Mouse (Mus musculus) embryonic facial prominence, embryonic 11.5 days (tissue): ENCODE results near the gene Mllt11. TPM values are rescaled to one million over a fixed set of nuclear protein-coding genes. Genes with fewer than 3 reads are reported as not detected.

Experiments
- ATAC-seq: fragments of 200-750 bp; cut with Nextera tagmentation; replicated peaks from 2 replicates; pipeline ENCODE4 v1.8.0; 2017; ENCODE audit warnings: low read depth; ENCODE audit not compliant: insufficient number of reproducible peaks, low FRiP score, low TSS enrichment
- DNase-seq: peaks from one replicate; pipeline ENCODE4 v3.0.0-alpha.2; 2015; ENCODE audit warnings: low spot score
- H3K27ac ChIP-seq: fragments of 300-500 bp; sonication (generic); replicated peaks from 2 replicates; pipeline ENCODE4 v1.5.1; 2014; ENCODE audit warnings: mild to moderate bottlenecking, low read depth, low read length, control low read depth
- H3K27me3 ChIP-seq: fragments of 300-500 bp; sonication (generic); 2 replicates; pipeline ENCODE4 v1.6.1; 2014; ENCODE audit warnings: mild to moderate bottlenecking, low read length, moderate library complexity, mixed read lengths; ENCODE audit not compliant: control insufficient read depth, insufficient read depth
- H3K36me3 ChIP-seq: fragments of 300-500 bp; sonication (generic); replicated peaks from 2 replicates; pipeline ENCODE4 v1.6.1; 2014; ENCODE audit warnings: low read depth, mild to moderate bottlenecking, low read length, moderate library complexity, mixed read lengths; ENCODE audit not compliant: control insufficient read depth, insufficient read depth
- H3K4me1 ChIP-seq: fragments of 300-500 bp; sonication (generic); 2 replicates; pipeline ENCODE4 v1.6.1; 2014; ENCODE audit warnings: low read length, mixed read lengths; ENCODE audit not compliant: control insufficient read depth, insufficient read depth
- H3K4me2 ChIP-seq: fragments of 300-500 bp; sonication (generic); 2 replicates; pipeline ENCODE4 v1.6.1; 2014; ENCODE audit warnings: low read depth, mild to moderate bottlenecking, control low read depth, low read length, moderate library complexity
- H3K4me3 ChIP-seq: fragments of 300-500 bp; sonication (generic); 2 replicates; pipeline ENCODE4 v1.5.1; 2014; ENCODE audit warnings: low read depth, low read length, control low read depth
- H3K9ac ChIP-seq: fragments of 300-500 bp; sonication (generic); replicated peaks from 2 replicates; pipeline ENCODE4 v1.6.1; 2014; ENCODE audit warnings: mild to moderate bottlenecking, control low read depth, low read length
- H3K9me3 ChIP-seq: fragments of 300-500 bp; sonication (generic); replicated peaks from 2 replicates; pipeline ENCODE4 v1.6.1; 2016; ENCODE audit warnings: mild to moderate bottlenecking, low read length, inconsistent platforms, mixed read lengths; ENCODE audit not compliant: control insufficient read depth
- WGBS: fragments of 180-500 bp; shearing (Covaris S2); extraction: QIAGEN DNeasy Blood & Tissue Kit; methylation state at CpG from one replicate; pipeline ENCODE4 v1.1.7; 2014; 5-methylcytosine and 5-hydroxymethylcytosine counted together
- polyA plus RNA-seq: library from polyadenylated mRNA; unstranded; fragments of >200 nt; fragmentation: Nextera tagmentation; extraction: Ambion mirVana; gene quantifications from 2 replicates; pipeline ENCODE4 v1.2.1, GENCODE M21; 2014

The Mllt11 gene
- 52.9 and 56.9 TPM in 2 replicates for polyA plus RNA-seq

- WGBS: 83% methylated on average over 13 of the region's 13 CpGs
- Histone ChIP-seq H3K4me3 (peak within 1 kb of the TSS; percentile 5; the same call in 1 of the 2 replicates), H3K4me2 (peak within 1 kb of the TSS; percentile 89), H3K27ac (no peak within 1 kb of the TSS), H3K9ac (peak within 1 kb of the TSS; percentile 22; the same call in 1 of the 2 replicates), H3K4me1 (peaks cover 4% of the 10 kb centered on the region), H3K9me3 (no peaks in the 10 kb centered on the region), H3K36me3 (peaks cover 4% of the 10 kb centered on the region; the same call in 1 of the 2 replicates), H3K27me3 (no peaks in the 10 kb centered on the region)
- ATAC-seq (no peak), DNase-seq (no peak)
Measured at GRCm38 (mm10) chr3:95231298-95232221, at the start of gene Mllt11. Mllt11 (minus strand) TSS chr3:95232171.

GRCm38 (mm10) chr3:95281216-95282126 is 49.5 kb upstream of the Mllt11 start, which contains the start of the genes Mindy1 and Prune1:
Mindy1 (plus strand) TSS chr3:95281345.
Prune1 (minus strand) TSS chr3:95282076.
- H3K4me3 ChIP-seq: peak within 1 kb of the TSS; percentile 76
- H3K27me3 ChIP-seq: no peaks in the 10 kb centered on the region
- peak; percentile 88 for ATAC-seq
- H3K9me3 ChIP-seq: no peaks in the 10 kb centered on the region
- H3K9ac ChIP-seq: peak within 1 kb of the TSS; percentile 87
- peak; percentile 99 for DNase-seq
- under 1% methylated on average over 51 of the region's 53 CpGs for WGBS
- H3K36me3 ChIP-seq: no peaks in the 10 kb centered on the region
- H3K27ac ChIP-seq: peak within 1 kb of the TSS; percentile 90
- H3K4me1 ChIP-seq: peaks cover 2% of the 10 kb centered on the region
- H3K4me2 ChIP-seq: peak within 1 kb of the TSS; percentile 87

DNA sequence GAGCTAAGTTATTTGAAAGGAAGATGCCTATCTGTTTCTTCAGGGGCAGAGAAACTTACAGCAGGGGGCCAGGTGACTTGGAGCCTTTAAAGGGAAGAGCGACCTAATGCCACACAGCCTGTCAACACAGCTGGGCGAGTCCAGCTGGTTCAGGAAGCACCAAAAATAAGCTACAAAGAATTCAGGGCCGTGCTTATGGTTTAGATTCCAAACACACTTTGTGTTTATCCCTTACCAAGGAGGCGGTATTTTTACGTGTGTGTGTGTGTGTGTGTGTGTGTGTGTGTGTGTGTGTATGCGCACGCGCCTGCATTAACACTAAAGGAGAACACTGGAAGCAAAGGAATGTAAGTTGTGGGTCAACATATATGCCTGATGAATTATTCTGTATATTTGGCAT is 48.8 kb upstream of the Mllt11 start:
- peak overlapping the region; percentile 76 for H3K4me3 ChIP-seq
- 24% methylated on average over 8 of the region's 8 CpGs for WGBS
- ATAC-seq (no peak), DNase-seq (peak; percentile 23)
- peaks cover 2% of the 10 kb centered on the region for H3K4me1 ChIP-seq
- peak overlapping the region; percentile 62 for H3K4me2 ChIP-seq
- H3K9me3 ChIP-seq: no peaks in the 10 kb centered on the region
- no peaks in the 10 kb centered on the region for H3K36me3 ChIP-seq
- H3K27ac ChIP-seq: no peak overlapping the region
- H3K9ac ChIP-seq: peak overlapping the region; percentile 87
- H3K27me3 ChIP-seq: no peaks in the 10 kb centered on the region

- Histone ChIP-seq H3K9ac (no peak overlapping the region), H3K4me2 (no peak overlapping the region), H3K27me3 (no peaks in the 10 kb centered on the region), H3K4me1 (no peaks in the 10 kb centered on the region; the same call in 1 of the 2 replicates), H3K4me3 (no peak overlapping the region), H3K36me3 (no peaks in the 10 kb centered on the region), H3K9me3 (no peaks in the 10 kb centered on the region), H3K27ac (no peak overlapping the region)
- WGBS: 94% methylated on average over 1 of the region's 1 CpGs
- no peak for DNase-seq
- no peak for ATAC-seq
Measured at GRCm38 (mm10) chr3:95277149-95277551, 45.2 kb upstream of the Mllt11 start.

DNA sequence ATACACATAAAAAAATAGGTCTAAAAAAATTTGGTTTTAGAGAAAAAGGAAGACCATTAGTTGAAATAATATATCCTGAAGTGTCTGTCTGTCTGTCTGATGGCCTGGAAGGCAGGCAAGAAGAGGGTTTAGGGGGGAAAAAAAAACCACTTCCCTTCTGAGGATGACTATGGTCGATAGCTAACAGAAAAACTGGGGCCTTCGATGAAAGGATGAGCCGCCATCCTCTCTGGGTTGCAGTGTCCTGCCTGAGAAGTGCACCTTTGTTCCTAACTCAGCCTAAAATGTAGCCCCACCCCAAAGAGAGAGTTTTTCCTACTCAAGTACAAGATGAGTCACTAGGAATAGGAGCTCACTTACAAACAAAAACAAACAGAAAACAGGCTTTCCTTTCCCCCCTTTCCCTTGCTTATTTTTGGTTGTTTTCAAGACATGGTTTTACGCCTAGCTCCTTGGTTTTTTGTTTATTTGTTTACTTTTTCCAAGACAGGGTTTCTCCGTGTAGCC is 44.5 kb upstream of the Mllt11 start:
- Histone ChIP-seq H3K9ac (no peak overlapping the region), H3K4me2 (no peak overlapping the region), H3K36me3 (no peaks in the 10 kb centered on the region), H3K27ac (no peak overlapping the region), H3K9me3 (no peaks in the 10 kb centered on the region), H3K4me3 (no peak overlapping the region), H3K27me3 (no peaks in the 10 kb centered on the region), H3K4me1 (no peaks in the 10 kb centered on the region; the same call in 1 of the 2 replicates)
- no peak for DNase-seq
- 74% methylated on average over 5 of the region's 5 CpGs for WGBS
- no peak for ATAC-seq

- WGBS: 71% methylated on average over 6 of the region's 6 CpGs
- Histone ChIP-seq H3K9ac (no peak overlapping the region), H3K27me3 (no peaks in the 10 kb centered on the region), H3K4me1 (no peaks in the 10 kb centered on the region), H3K27ac (no peak overlapping the region), H3K36me3 (no peaks in the 10 kb centered on the region), H3K9me3 (no peaks in the 10 kb centered on the region), H3K4me3 (no peak overlapping the region), H3K4me2 (no peak overlapping the region)
- ATAC-seq (no peak), DNase-seq (no peak)
Measured at GRCm38 (mm10) chr3:95275161-95275560, 43.2 kb upstream of the Mllt11 start.

DNA sequence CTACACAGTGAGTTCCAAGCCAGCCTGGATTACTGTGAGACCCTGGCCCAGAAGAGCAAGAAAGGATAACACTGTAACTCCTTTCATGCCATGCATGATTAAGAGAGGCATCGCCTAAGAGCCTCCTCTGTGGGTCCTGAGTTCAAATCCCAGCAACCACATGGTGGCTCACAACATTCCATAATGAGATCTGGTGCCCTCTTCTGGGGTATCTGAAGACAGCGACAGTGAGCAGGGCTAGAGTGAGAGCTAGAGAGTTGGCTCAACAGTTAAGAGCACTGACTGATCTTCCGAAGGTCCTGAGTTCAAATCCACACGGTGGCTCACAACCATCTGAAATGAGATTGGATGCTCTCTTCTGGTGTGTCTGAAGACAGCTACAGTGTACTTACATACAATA is 42.5 kb upstream of the Mllt11 start:
- no peak overlapping the region for H3K27ac ChIP-seq
- H3K36me3 ChIP-seq: no peaks in the 10 kb centered on the region; the same call in 1 of the 2 replicates
- no peaks in the 10 kb centered on the region for H3K4me1 ChIP-seq
- no peaks in the 10 kb centered on the region for H3K9me3 ChIP-seq
- ATAC-seq: no peak
- WGBS: 91% methylated on average over 4 of the region's 4 CpGs
- no peak overlapping the region for H3K4me2 ChIP-seq
- no peaks in the 10 kb centered on the region for H3K27me3 ChIP-seq
- DNase-seq: no peak
- H3K4me3 ChIP-seq: no peak overlapping the region
- no peak overlapping the region for H3K9ac ChIP-seq
